Mouse (Mus musculus) small intestine, adult 2 months (tissue): ENCODE measurements around the gene Cdh23.

Source experiments
- CTCF ChIP-seq: fragments of 200-500 bp; IDR thresholded peaks from 2 replicates; pipeline ENCODE4 v1.5.1; 2012; ENCODE audit warnings: low read depth, mild to moderate bottlenecking, control low read depth, inconsistent platforms, low read length, moderate library complexity, mixed read lengths; ENCODE audit not compliant: insufficient replicate concordance, insufficient read length; ENCODE audit errors: extremely low read depth
- POLR2A ChIP-seq: fragments of 200-500 bp; IDR thresholded peaks from 2 replicates; pipeline ENCODE4 v1.6.1; 2012; ENCODE audit warnings: low read depth, mild to moderate bottlenecking, control low read depth, inconsistent platforms, low read length, moderate library complexity

DNA sequence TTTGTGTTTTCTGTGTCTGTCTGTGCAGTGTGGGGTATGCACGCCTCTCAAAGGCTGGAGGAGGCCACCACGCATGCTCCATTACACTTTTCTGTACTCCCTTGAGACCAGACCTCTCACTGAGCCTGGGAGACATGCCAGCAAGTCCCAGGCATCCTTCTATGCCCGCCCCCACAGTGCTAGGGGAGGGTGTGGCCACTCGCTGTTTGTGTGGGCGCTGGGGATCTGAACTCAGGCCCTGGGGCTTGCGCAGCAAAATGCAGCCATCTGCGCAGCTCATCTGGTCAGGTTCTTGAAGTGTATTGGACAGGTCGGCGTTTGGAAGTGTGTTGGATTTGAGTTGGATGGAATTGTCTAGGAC is 416.4 kb downstream of the Cdh23 start:
- TF ChIP-seq CTCF, result no peak
- TF ChIP-seq POLR2A, result no peak
